Mouse (Mus musculus): ENCODE measurements around the gene Tdrd6.

Tdrd6 gene

DNA sequence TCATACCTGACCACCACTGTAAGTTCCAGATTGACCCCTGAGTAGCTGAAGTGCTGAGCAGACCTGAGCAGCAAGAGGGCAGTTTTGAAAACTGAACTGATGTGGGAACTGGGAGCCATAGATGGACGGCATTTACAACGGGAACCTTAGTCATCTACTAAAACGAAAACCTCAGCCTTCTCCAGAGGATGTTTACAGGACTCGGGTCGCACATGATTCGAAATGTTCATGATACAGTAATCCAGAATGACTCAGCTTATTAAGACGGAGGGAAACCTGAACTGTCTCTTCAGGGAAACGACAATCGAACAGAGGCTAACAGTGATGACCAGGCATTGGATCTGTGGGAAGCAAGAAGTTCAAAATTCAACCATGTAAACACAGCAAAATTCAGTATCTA lies 10.9 kb downstream of the Tdrd6 start:
- DNase-seq (ENCODE audit: extremely low spot score, low read depth, low spot score) = no peak

DNA sequence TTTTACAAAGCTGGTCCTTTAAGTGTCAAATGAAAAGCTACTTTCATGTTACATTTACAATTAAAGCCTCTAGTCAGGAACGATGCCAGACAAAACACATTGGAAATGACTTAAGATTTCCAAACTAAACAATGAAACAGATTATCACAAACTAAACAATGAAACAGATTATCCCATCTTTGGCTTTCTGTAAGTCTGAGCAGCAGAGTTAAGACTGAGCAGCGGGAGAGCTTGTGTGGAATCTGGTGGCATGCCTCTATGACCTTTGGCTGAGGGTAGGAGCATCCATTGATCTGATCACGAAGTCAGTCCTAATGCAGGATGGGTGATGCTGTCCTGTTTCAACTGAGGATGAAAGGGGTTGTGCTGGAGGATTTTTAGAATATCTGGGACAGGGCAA lies 17.9 kb downstream of the Tdrd6 start:
- DNase-seq (ENCODE audit: extremely low spot score, low read depth, low spot score) = no peak

DNA sequence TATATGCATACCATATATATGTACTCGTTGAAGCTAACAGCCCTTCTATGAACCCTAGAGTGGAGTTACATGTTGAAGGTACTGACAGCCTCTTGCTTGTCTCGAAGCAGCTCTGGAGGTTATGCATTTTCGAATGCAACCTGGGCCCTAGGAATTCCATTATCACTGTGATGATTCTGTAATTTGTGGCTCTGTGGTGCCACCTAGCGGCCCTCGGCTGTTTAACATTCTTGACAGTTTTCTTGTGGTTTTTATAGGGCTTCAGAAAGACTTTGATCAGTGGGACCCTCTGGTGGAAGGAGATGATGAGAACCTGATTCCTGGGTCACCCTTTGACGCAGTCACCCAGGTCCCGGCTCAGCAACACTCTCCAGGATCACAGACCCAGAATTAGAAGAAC lies 18.5 kb downstream of the Tdrd6 start:
- peak; percentile 69 for DNase-seq (ENCODE audit: extremely low spot score, low read depth, low spot score)

DNA sequence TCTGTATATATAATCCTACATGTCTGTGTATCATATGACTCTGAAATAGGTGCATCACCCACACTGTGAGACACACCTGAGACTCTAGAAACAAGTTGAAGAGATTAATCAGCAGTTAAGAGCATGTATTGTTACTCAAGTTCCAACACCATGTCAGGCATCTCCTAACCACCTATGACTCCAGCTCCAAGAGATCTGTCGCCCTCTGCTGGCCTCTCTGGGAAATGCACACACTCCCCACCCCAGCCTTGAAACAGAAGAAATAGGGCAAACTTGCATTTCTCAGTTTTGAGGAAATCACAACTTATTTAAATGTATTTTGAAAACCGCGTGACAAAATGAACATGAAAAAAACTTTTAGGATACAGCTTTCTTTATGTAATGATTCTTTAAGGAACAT lies 23.4 kb downstream of the Tdrd6 start:
- peak; percentile 30 for DNase-seq (ENCODE audit: extremely low spot score, low read depth, low spot score)

DNA sequence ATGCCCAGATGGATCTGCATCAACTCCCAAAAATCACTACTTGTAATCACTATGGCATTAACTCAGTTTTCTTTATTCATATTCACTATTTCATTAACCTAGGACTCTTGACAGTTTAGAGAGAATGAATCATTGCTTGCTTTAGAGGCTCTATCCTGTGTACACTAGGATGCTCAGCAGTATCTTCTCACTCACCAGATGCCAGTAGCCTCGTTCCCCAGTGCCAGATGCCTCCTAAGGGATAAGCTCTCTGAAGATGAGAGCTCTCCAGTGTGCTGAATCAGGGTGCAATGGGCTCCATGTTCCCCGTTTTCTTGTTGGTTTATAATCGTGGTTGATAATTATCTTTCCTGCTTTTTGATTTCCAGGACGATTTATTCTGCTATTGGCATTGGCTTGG lies 31.4 kb downstream of the Tdrd6 start:
- DNase-seq (ENCODE audit: extremely low spot score, low read depth, low spot score) = no peak

DNA sequence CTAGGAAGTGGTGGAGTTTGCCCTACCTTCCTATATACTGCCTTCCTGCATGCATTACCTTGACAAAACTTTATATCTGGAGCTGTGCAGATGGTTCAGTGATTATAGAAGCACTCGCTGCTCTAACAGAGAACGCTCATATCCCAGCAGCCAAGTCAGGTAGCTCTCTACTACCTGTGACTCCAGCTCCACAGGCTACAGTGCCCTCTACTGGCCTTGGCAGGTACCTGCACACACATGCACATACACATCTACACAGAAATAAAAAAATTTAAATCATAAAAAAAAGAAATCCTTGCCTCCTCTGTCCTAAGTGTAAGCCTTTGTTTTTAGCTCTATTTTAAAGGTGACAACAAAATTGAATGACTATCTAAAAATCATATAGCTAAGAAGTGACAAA lies 32.4 kb downstream of the Tdrd6 start:
- no peak for DNase-seq (ENCODE audit: extremely low spot score, low read depth, low spot score)

DNA sequence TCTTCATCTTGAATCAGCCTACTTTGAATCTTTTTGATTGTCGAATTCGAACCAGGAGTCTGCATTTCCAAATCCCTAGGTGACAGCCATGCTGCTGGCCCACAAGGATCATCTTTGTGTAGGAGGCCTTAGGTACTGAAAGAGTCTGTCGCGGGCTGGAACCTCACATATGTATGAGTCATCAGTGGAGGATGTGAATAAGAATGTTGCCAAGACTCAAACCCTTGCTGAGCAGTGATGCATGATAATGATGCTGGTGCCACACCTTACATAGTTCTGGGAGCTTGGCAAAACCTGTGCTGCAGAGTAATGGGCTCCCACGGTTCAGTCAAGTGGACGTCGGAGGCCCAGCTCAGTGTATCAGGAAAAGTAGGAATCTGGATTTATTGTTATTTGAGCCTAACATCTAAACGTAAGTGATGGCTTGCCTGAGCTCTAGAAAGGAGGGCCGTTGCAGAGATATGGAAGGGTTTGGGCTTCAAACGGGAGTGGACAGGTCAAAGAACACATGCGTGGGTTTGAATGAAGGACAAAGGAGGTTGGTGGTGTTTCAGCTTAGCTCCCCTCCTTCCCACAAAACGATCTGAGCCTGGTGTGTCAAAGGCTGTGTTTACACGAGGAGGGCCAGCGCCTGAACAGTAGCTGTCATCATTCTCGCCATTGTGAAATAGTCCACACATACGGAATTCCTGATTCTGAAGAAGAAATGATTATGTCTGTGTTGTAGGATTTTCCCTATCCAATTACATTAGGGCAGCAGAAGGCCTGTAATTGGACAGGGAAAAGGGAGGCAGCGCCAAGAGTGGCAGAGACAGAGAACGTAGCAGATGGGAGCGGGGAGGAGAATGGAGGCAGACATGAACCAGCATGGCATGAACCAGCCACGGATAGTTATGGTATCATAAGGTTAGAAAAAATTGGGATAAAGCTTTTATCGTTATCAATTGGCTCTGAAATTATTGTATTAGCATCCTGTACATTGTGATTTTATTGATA lies 37.5 kb downstream of the Tdrd6 start:
- no peak for DNase-seq (ENCODE audit: extremely low spot score, low read depth, low spot score)

DNA sequence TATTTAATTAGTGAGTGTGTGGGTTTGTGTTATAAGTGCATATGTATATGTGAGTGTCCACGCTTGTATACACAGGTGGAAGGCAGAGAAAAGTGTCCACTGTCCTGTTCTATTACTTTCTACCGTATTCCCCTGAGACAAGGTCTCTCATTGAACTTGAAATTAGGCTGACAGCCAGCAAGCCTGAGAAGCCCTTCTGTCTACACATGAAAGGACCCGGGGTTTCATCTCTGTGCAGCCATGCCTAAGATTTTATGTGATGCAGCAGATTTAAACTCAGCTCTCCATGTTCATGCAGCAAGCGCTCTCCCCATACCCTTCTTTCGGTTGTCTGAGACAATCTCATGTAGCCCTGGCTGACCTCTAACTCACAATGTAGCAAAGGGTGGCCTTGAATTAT lies 39.6 kb downstream of the Tdrd6 start:
- no peak for DNase-seq (ENCODE audit: extremely low spot score, low read depth, low spot score)

DNA sequence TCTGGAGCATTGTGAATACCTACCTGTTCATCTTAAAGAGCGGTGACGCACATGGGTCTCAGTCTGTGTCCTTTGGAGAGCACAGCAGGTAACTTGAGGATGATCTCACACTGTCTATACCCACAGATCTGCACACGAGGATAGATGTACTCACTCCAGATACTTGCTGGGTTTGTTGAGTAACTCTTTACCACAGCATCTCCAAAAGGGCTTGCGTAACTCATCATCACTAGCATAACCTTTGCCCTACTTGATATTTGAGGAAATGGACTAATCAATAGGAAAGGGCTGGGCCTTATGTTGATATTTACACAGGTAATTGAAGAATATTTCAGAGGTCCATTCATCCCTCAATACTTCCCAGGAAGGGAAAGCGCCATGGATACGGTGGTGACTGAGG lies 40.3 kb downstream of the Tdrd6 start:
- no peak for DNase-seq (ENCODE audit: extremely low spot score, low read depth, low spot score)

DNA sequence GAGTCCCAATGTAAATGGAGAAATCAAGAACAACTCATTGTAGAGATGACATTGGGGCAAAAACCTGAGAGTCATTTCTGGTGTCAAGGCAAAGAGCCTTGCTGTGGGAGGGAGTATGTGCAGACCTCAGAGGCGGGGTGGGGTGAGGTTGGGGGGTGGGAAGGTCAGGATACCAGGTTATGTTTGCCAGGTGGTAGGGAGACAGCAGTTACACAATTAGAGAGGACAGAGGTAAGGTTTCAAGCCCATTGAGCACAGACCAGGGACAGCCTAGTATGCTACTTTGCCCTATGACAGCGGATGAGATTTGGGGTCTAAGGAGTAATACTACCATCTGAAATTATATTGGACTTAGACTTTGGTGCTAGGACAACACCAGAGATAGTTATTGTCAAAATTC lies 42.8 kb downstream of the Tdrd6 start:
- no peak for DNase-seq (ENCODE audit: extremely low spot score, low read depth, low spot score)

DNA sequence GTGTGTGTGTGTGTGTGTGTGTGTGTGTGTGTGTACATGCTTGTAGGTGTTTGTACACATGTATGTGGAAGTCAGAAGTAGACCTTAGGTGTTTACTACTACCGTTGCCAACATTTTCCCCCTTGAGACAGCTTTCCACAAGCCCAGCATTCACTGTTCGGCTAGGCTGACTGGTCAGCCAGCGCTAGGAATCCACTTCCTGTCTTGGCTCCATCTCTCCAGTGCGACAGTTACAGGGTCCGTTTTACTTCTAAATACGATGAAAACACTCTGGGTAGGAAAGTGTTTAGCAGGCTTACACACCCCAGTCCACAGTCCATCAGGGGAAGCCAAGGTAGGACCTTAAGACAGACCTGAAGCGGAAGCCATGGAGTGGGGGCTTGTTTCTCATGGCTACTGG lies 45.3 kb downstream of the Tdrd6 start:
- no peak for DNase-seq (ENCODE audit: extremely low spot score, low read depth, low spot score)

DNA sequence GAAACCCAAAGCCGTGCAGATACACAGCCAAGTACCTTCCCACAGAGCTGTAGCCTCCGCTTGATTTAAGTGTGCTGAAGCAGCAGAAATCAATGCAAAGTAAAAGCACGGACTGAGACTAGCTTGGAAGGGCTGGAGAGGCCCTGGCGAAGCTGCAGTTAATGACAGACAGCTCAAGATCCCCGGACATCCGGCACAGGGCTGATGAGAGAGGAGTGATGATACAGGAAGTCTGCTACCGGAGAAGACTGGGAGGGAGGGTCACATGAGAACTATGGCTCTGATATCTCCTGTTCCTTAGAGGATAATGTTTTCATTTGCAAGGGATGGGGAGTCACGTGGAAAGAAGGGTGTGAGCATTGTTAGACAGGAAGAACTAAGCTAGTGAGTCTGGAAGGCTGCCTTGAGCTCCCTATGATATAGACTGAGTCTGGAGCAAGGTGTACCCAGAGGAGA lies 49.1 kb downstream of the Tdrd6 start:
- DNase-seq (ENCODE audit: extremely low spot score, low read depth, low spot score) = no peak

DNA sequence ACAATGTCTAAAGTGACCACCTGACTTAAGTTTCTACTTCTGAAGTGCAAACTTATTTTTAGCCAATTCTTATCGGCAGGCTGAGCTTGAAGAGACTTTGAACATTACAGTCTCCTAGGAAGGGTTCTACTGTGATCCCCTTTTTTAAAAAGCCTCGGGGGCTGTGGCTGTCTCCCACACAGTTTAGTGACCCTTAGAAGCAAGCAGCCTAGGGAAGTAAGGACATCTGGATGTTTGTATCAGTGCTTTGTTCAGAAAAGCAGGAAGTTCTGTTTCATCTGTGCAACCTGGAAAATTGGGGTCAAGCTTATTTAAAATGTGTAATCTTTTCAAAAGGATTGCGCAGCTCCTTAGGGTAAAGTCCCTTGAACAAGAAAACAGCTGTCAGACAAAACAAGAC lies 49.6 kb downstream of the Tdrd6 start:
- no peak for DNase-seq (ENCODE audit: extremely low spot score, low read depth, low spot score)

DNA sequence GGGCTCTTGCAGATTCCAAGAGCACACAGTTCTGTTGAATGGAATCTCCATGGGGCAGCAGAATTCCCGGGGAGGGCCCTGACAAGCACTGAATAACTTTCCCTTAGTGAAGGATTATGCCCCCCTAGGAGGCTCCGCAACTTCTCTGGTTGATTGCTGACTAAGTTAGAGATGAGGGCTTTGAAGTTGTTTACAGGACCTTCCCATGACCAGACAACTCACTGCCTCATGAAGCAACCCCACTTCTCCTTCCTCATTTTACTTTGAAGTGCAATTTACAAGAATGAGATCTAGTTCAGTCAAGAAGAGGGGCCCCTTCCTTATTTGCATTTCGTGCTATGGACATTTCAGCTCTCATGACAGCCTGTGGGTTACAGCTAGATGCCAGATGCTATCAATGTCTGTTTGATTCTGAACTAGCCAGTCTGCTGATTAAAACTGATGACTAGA lies 56.5 kb downstream of the Tdrd6 start:
- no peak for DNase-seq (ENCODE audit: extremely low spot score, low read depth, low spot score)

DNA sequence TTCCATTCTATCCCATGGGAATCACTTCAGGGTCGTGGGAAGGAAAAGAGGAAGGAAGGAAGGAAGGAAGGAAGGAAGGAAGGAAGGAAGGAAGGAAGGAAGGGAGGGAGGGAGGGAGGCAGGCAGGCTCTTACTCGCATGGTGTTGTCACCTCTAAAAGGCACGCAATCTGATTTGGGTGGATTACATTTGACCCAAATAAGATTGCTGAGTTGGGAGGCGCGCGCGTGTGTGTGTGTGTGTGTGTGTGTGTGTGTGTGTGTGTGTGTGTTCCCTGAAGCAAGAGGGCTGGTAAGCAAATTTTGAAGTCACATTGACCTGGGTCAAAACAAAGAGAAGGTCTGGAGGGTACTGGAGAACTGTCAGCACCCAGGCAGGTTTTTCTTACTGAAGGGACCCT lies 60.8 kb downstream of the Tdrd6 start:
- no peak for DNase-seq (ENCODE audit: extremely low spot score, low read depth, low spot score)

DNA sequence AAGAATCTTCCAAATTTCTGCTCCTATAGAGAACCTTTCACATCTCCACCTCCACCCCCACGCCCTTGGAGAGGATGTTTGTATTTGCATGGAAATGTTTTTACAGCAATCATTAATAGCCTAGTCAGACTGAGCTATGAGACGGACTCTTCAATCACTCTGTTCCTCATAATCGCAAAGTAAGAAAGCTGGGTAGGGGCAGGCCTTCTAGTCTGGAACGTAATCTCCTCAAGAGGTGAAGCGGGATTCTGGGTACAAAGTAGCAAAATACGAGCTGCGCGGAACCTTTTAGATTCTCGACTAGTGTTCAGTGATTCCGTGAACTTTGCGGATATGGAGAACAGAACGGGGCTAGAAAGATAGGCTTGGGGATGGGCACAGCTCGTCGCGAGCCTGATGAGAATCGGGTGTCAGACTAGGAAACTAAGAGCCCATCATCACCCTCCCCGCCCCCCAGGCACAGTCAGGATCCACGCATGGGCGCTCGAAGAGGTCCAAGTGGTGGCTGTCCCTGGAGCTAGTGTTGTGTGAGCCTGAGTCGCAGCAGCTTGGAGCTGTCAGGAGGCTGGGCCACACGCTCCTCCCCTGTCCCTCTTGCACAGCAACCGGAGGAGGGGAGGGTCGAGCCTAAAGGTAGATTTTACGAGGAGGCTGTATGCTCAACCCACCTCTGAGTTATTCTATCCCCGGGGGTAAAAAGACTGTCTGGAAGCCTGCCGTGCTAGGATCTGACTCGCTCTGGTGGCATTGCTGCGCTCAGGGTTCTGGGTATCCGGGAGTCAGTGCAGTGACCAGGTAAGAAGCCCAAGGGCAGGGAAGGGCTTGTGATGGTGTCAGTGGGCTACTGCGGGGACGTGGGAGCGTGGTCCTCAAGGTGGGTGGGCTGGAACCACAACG lies 61.9 kb downstream of the Tdrd6 start, which contains the start of gene Pla2g7:
Pla2g7 (plus strand) TSS at position 107 of the 897 bp plus-strand sequence.
- DNase-seq (ENCODE audit: extremely low spot score, low read depth, low spot score) = no peak

DNA sequence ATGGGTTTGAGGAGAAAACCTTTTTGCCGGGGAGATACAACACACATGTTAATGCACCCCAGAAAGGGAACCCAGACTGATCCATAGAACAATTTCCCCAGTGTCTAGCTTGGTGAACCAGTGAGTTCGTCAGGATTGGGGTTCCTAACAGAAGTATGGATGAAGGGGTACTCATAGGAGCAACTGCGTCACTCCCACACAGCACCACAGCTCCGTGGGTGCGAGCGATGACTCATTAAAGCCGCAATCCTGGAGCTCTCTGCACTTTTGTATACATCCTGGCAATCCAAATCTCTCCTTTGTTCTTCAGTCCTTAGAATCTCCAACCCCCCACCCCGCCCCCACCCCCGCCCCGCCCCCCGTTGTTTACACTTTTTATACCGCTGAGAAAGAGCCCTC lies 62.5 kb downstream of the Tdrd6 start:
- DNase-seq (ENCODE audit: extremely low spot score, low read depth, low spot score) = no peak

Measured in hindlimb bud, embryonic 11.5 days (tissue).